Mouse (Mus musculus) bone marrow, adult 2 months (tissue): ENCODE measurements at regions not wholly inside any gene's neighbourhood (a gene's known extent, or its start where the extent isn't known, plus 50 kb on each side); places are given as distances from the start of the nearest gene placed in this dataset.

Experiments used
- CTCF ChIP-seq: fragments of 200-500 bp; IDR thresholded peaks from 2 replicates; pipeline ENCODE4 v1.5.1; 2011; ENCODE audit warnings: low read length, control low read depth; ENCODE audit not compliant: control insufficient read depth, insufficient read depth
- POLR2A ChIP-seq: fragments of 200-500 bp; IDR thresholded peaks from 2 replicates; pipeline ENCODE4 v1.6.1; 2011; ENCODE audit warnings: low read depth, mild to moderate bottlenecking, control low read depth, low read length, borderline replicate concordance; ENCODE audit not compliant: control insufficient read depth

DNA sequence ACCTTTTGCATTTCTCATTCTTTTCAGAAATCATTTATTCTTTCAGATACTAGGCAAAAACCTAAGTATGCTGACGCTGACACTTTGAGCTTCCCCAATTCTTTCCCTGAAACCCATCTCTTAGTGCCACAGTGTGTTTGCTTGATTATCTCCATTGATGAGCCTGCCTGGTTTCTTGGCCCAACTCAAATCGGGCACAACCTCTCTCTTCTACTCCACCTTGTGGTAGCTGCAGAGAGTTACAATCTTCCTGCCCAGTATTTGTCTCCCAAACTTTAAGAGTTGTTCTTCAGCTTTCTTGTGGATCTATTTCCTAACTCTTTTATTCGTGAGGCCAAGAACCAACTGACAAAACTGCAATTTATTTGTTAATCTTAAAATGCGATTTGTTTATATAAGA, 176.4 kb upstream of the Tbc1d2b start:
- TF ChIP-seq CTCF (peak; percentile 51), POLR2A (no peak)
